Mouse (Mus musculus) adrenal gland, postnatal 14 days (tissue): ENCODE results near the gene Spc24. TPM values are rescaled to one million over a fixed set of nuclear protein-coding genes. Genes with fewer than 3 reads are reported as not detected.
"Not testable (repeated sequence)": the region's sequence is repeated elsewhere in the genome, so short reads cannot be mapped to it uniquely, and the experiment has no call there.

Experiments used
- DNase-seq: peaks from one replicate; pipeline ENCODE4 v3.0.0; 2021; ENCODE audit warnings: mixed read lengths
- total RNA-seq: library from RNA; stranded (reverse); gene quantifications from 2 replicates; pipeline ENCODE4 v1.2.3, GENCODE M21; 2021

Spc24 gene
- total RNA-seq, 1 experiment from 2014 or later: 10.4 TPM

- peak; percentile 3 for DNase-seq
Measured at GRCm38 (mm10) chr9:21784517-21785307, 24.6 kb upstream of the Spc24 start.

GRCm38 (mm10) chr9:21781657-21782468 lies 21.8 kb upstream of the Spc24 start:
- DNase-seq: peak; percentile 47

GRCm38 (mm10) chr9:21777726-21778125 lies 17.6 kb upstream of the Spc24 start:
- DNase-seq: no peak

- DNase-seq: no peak
Measured at GRCm38 (mm10) chr9:21774353-21774752, 14.2 kb upstream of the Spc24 start.

GRCm38 (mm10) chr9:21773396-21773795 lies 13.3 kb upstream of the Spc24 start:
- not testable (repeated sequence) for DNase-seq

GRCm38 (mm10) chr9:21769558-21770183 lies 9.6 kb upstream of the Spc24 start:
- DNase-seq: peak; percentile 43

- no peak for DNase-seq
Measured at GRCm38 (mm10) chr9:21768511-21769411, 8.7 kb upstream of the Spc24 start.

- DNase-seq: peak; percentile 49
Measured at GRCm38 (mm10) chr9:21767896-21768295, 7.8 kb upstream of the Spc24 start.

- no peak for DNase-seq
Measured at GRCm38 (mm10) chr9:21764084-21764999, 4.2 kb upstream of the Spc24 start.

GRCm38 (mm10) chr9:21762135-21762534 lies 2.0 kb upstream of the Spc24 start:
- DNase-seq: peak; percentile 43

GRCm38 (mm10) chr9:21759718-21760117 lies 385 bp downstream of the Spc24 start:
- no peak for DNase-seq

- DNase-seq: no peak
Measured at GRCm38 (mm10) chr9:21758576-21759529, 1.2 kb downstream of the Spc24 start.

- DNase-seq: no peak
Measured at GRCm38 (mm10) chr9:21754516-21755321, 5.4 kb downstream of the Spc24 start.

GRCm38 (mm10) chr9:21754003-21754402 lies 6.1 kb downstream of the Spc24 start:
- peak; percentile 91 for DNase-seq

- peak; percentile 57 for DNase-seq
Measured at GRCm38 (mm10) chr9:21752252-21752792, 7.8 kb downstream of the Spc24 start.

- DNase-seq: peak; percentile 83
Measured at GRCm38 (mm10) chr9:21751347-21751746, 8.8 kb downstream of the Spc24 start.

- no peak for DNase-seq
Measured at GRCm38 (mm10) chr9:21750370-21750769, 9.7 kb downstream of the Spc24 start.
